Mouse (Mus musculus) liver, embryonic 16.5 days (tissue): ENCODE data around the gene Hoxd1. TPM values are rescaled to one million over a fixed set of nuclear protein-coding genes. Genes with fewer than 3 reads are reported as not detected.

Experiments used
- ATAC-seq: fragments of 200-750 bp; cut with Nextera tagmentation; 2 replicates; pipeline ENCODE4 v1.8.0; 2017; ENCODE audit warnings: low read depth, mild to moderate bottlenecking, moderate number of reproducible peaks, moderate library complexity
- H3K27ac ChIP-seq: fragments of 300-500 bp; sonication (generic); 2 replicates; pipeline ENCODE4 v1.5.1; 2014; ENCODE audit warnings: mild to moderate bottlenecking, low read length
- H3K27me3 ChIP-seq: fragments of 300-500 bp; sonication (generic); 2 replicates; pipeline ENCODE4 v1.6.1; 2014; ENCODE audit warnings: low read depth, low read length, mixed read lengths; ENCODE audit not compliant: control insufficient read depth, insufficient read depth
- H3K36me3 ChIP-seq: fragments of 300-500 bp; sonication (generic); 2 replicates; pipeline ENCODE4 v1.6.1; 2014; ENCODE audit warnings: mild to moderate bottlenecking; ENCODE audit not compliant: control insufficient read depth, insufficient read depth
- H3K4me1 ChIP-seq: fragments of 300-500 bp; sonication (generic); 2 replicates; pipeline ENCODE4 v1.6.1; 2014; ENCODE audit warnings: low read depth, low read length, mixed read lengths; ENCODE audit not compliant: control insufficient read depth
- H3K4me2 ChIP-seq: fragments of 300-500 bp; sonication (generic); 2 replicates; pipeline ENCODE4 v1.6.1; 2014; ENCODE audit warnings: low read depth, low read length, mixed read lengths
- H3K4me3 ChIP-seq: fragments of 300-500 bp; sonication (generic); 2 replicates; pipeline ENCODE4 v1.5.1; 2014; ENCODE audit warnings: low read depth, mild to moderate bottlenecking, low read length
- H3K9ac ChIP-seq: fragments of 300-500 bp; sonication (generic); 2 replicates; pipeline ENCODE4 v1.6.1; 2014; ENCODE audit warnings: low read depth, low read length
- H3K9me3 ChIP-seq: fragments of 300-500 bp; sonication (generic); replicated peaks from 2 replicates; pipeline ENCODE4 v1.6.1; 2016; ENCODE audit warnings: low read length; ENCODE audit not compliant: control insufficient read depth
- WGBS: fragments of 180-500 bp; shearing (Covaris S2); extraction: QIAGEN DNeasy Blood & Tissue Kit; methylation state at CpG from one replicate; pipeline ENCODE4 v1.1.7; 2014; ENCODE audit not compliant: insufficient replicate concordance; 5-methylcytosine and 5-hydroxymethylcytosine counted together
- polyA plus RNA-seq: library from polyadenylated mRNA; unstranded; fragments of >200 nt; fragmentation: Nextera tagmentation; extraction: Ambion mirVana; gene quantifications from 2 replicates; pipeline ENCODE4 v1.2.1, GENCODE M21; 2015

Hoxd1 gene
- polyA plus RNA-seq, 1 experiment from 2014 or later = not detected

GRCm38 (mm10) chr2:74746298-74746921 lies 16.4 kb upstream of the Hoxd1 start:
- Histone ChIP-seq H3K27ac (no peak overlapping the region), H3K9ac (no peak overlapping the region), H3K4me1 (no peaks in the 10 kb centered on the region; the same call in 1 of the 2 replicates), H3K4me2 (no peak overlapping the region), H3K9me3 (no peaks in the 10 kb centered on the region), H3K36me3 (no peaks in the 10 kb centered on the region), H3K27me3 (peaks cover 94% of the 10 kb centered on the region), H3K4me3 (no peak overlapping the region)
- no peak for ATAC-seq
- WGBS = 2% methylated on average over 58 of the region's 58 CpGs

DNA sequence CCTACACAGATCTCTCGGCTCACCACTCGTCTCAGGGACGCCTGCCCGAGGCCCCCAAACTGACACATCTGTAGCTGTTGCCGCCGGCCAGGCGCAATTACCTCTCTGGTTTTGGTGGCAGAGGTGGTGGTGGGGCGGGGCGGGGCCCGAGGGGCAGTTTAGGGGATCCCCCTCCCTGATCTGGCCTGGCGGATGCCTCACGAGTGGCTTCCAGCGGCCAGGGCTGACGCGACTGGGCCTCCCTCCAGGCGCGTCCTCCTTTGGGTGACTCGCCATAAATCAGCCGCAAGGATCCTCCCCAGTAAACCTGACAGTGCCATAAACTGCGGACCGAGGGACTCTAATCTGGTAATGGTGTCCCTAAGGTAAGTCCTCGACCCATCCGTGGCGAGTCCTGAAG lies 15.8 kb upstream of the Hoxd1 start:
- peaks cover 94% of the 10 kb centered on the region for H3K27me3 ChIP-seq
- no peaks in the 10 kb centered on the region for H3K9me3 ChIP-seq
- H3K4me1 ChIP-seq = no peaks in the 10 kb centered on the region; the same call in 1 of the 2 replicates
- H3K27ac ChIP-seq = no peak overlapping the region
- H3K9ac ChIP-seq = no peak overlapping the region
- H3K36me3 ChIP-seq = no peaks in the 10 kb centered on the region
- whole genome bisulfite sequencing = 5% methylated on average over 24 of the region's 24 CpGs
- H3K4me2 ChIP-seq = no peak overlapping the region
- ATAC-seq = no peak
- H3K4me3 ChIP-seq = no peak overlapping the region

- Histone ChIP-seq H3K36me3 (no peaks in the 10 kb centered on the region), H3K9ac (no peak overlapping the region), H3K9me3 (no peaks in the 10 kb centered on the region), H3K4me3 (no peak overlapping the region), H3K27me3 (peaks cover 97% of the 10 kb centered on the region), H3K4me1 (no peaks in the 10 kb centered on the region; the same call in 1 of the 2 replicates), H3K4me2 (no peak overlapping the region), H3K27ac (no peak overlapping the region)
- WGBS = 21% methylated on average over 11 of the region's 11 CpGs
- ATAC-seq = no peak
Observed at GRCm38 (mm10) chr2:74747661-74748141, 15.1 kb upstream of the Hoxd1 start.

GRCm38 (mm10) chr2:74748436-74748995 lies 14.3 kb upstream of the Hoxd1 start:
- Histone ChIP-seq H3K4me1 (no peaks in the 10 kb centered on the region; the same call in 1 of the 2 replicates), H3K27ac (no peak overlapping the region), H3K36me3 (no peaks in the 10 kb centered on the region), H3K4me3 (no peak overlapping the region), H3K9ac (no peak overlapping the region), H3K9me3 (no peaks in the 10 kb centered on the region), H3K27me3 (peaks cover 100% of the 10 kb centered on the region), H3K4me2 (no peak overlapping the region)
- no peak for ATAC-seq
- 9% methylated on average over 9 of the region's 9 CpGs for WGBS

DNA sequence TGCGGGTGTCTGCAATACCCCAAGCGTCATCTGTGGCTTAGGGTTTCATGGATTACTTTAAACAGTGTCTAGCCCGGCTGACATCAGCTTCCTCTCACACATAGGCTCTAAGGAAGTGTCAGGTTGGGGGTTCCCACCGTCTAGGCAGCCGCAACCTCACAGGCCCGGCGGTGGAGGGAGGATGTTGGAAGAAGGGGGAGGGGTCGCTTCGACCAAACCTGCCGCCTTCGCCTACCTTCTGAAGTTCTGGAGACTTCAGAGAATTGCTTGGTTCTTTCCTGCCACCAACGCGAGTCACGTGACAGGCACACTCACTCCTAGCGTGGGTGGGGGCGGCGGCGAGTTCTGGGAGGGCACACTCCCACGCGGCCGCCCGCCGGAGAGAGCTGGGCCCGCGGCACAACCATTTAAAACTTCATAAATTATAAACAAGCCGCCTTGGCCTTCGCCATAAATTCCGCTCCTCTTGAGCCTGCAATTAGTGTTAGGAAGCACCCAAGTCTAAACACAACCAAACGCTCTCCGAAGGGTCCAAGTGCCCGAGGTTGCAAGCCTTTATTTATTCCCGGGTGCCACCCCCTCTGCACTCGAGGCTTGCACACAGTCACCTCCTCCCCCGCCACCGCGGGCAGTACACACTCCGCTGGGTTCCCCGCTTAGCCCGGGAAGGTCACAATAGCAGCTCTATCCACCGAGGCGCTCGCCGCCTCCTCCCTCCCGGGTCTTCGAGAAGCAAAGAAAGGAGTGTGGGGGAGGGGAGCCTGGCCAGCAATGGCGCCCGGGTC lies 13.3 kb upstream of the Hoxd1 start:
- ATAC-seq = no peak

GRCm38 (mm10) chr2:74750731-74751250 lies 12.0 kb upstream of the Hoxd1 start:
- no peaks in the 10 kb centered on the region for H3K36me3 ChIP-seq
- no peak overlapping the region for H3K9ac ChIP-seq
- no peak overlapping the region for H3K4me2 ChIP-seq
- H3K27me3 ChIP-seq = peaks cover 95% of the 10 kb centered on the region
- no peak for ATAC-seq
- H3K4me1 ChIP-seq = no peaks in the 10 kb centered on the region; the same call in 1 of the 2 replicates
- WGBS = 26% methylated on average over 5 of the region's 5 CpGs
- H3K9me3 ChIP-seq = no peaks in the 10 kb centered on the region
- no peak overlapping the region for H3K27ac ChIP-seq
- H3K4me3 ChIP-seq = no peak overlapping the region

More for the DNA sequence above, 13.3 kb upstream of the Hoxd1 start:
- H3K36me3 ChIP-seq = no peaks in the 10 kb centered on the region
- under 1% methylated on average over 47 of the region's 47 CpGs for WGBS
- no peaks in the 10 kb centered on the region for H3K9me3 ChIP-seq
- no peak overlapping the region for H3K4me2 ChIP-seq
- no peak overlapping the region for H3K27ac ChIP-seq
- no peak overlapping the region for H3K9ac ChIP-seq
- no peak overlapping the region for H3K4me3 ChIP-seq
- no peaks in the 10 kb centered on the region; the same call in 1 of the 2 replicates for H3K4me1 ChIP-seq
- H3K27me3 ChIP-seq = peaks cover 100% of the 10 kb centered on the region

DNA sequence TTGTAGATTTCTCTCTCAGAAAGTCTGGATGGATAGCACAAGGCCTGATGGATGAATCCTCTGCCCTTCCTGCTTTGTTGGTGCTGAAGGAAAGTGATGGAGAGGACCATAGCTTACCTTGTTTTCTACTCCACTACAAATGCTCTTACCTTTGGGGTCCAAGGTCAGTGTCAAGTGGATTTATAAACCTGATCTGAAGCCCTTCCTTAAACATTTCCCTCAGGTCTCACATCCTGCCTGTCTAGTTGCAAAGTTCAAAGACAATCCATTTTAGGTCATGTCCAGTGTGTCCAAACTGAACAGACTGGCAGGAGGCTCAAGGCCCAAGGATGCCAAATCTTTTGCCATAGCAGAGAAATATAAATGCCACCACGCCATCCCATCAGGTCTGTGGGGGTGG lies 10.9 kb upstream of the Hoxd1 start:
- Histone ChIP-seq H3K9me3 (no peaks in the 10 kb centered on the region), H3K27ac (no peak overlapping the region), H3K4me1 (no peaks in the 10 kb centered on the region; the same call in 1 of the 2 replicates), H3K4me2 (no peak overlapping the region), H3K4me3 (no peak overlapping the region), H3K9ac (no peak overlapping the region), H3K36me3 (no peaks in the 10 kb centered on the region), H3K27me3 (peaks cover 90% of the 10 kb centered on the region)
- no peak for ATAC-seq
- WGBS = 41% methylated on average over 1 of the region's 1 CpGs

DNA sequence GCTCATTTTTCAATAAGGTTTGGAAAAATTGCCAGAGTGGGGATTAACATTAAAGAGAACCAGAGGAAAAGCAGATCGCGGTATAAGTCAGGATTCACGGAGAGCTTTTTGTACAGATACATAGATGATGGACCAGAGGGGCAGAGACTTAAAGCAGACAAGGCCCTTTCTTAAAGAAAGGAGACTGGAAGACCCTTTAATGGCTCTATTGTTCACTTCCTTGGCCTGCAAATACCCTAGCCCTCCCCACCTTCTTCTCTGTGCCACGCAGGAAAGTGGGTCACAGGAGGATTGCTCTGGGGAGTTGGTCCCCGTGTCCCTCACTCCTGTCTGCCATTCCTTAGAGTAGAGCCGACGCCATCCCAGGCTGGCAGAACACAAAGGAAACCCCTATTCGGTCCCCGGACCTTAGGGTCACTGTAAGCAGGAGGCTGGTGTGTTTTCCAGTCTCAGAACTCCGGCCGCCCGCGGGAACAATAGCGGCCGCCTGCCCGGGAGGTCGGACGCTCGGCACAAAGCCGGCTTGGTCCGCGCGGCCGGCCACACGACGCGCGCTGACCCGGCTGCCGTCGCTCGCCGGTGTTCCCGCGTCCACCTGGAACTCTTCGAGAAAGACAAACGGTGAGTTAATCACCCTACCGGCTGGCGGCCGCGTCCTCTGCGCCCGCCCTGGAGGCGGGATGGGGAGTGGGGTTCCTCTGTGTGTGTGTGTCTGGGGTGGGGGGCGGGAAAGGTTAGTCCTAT lies 10.2 kb upstream of the Hoxd1 start:
- Histone ChIP-seq H3K27ac (no peak overlapping the region), H3K36me3 (no peaks in the 10 kb centered on the region), H3K4me2 (peak overlapping the region; percentile 8; the same call in 1 of the 2 replicates), H3K27me3 (peaks cover 82% of the 10 kb centered on the region), H3K4me3 (no peak overlapping the region), H3K4me1 (no peaks in the 10 kb centered on the region; the same call in 1 of the 2 replicates), H3K9ac (no peak overlapping the region), H3K9me3 (no peaks in the 10 kb centered on the region)
- no peak for ATAC-seq
- 3% methylated on average over 45 of the region's 45 CpGs for WGBS
